Comparison of ENCODE assay signal across 31 mouse cellular contexts in the genomic region with DNA sequence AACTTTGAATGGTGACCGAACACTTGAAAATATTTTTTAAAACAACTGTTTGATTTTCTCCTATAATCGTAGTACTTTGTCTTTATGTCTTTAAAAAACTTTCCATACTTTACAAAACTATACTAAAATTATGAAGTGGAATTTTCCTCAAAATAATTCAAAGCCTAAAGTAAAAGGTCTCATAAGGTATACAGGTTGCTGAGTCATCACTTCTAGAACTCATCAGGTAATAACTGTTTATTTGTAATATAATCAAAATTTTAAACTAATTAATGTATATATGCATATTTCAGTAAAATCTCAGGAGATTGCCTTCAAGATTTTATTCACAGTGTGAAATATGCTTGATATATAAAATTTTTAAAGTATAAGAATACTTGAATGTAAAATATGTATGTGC. TPM values are rescaled to one million over a fixed set of nuclear protein-coding genes. Genes with fewer than 3 reads are reported as not detected.
"Had no signal": no experiment of that assay in that cellular context is flagged by ENCODE, and none has a peak within 500 bp of the region (broad histone marks: within the 10 kb centered on the region; RNA-seq: fewer than 3 reads in every experiment).

No protein-coding gene starts in this region.

- H3K9ac ChIP-seq: limb, embryonic 12.5 days; limb, embryonic 13.5 days; limb, embryonic 15.5 days; liver, embryonic 12.5 days; liver, embryonic 13.5 days; liver, embryonic 14.5 days; liver, embryonic 15.5 days; liver, postnatal 0 days; lung, embryonic 14.5 days; lung, embryonic 15.5 days; midbrain, embryonic 12.5 days; midbrain, embryonic 13.5 days; midbrain, embryonic 15.5 days; neural tube, embryonic 12.5 days had no signal

- H3K36me3 ChIP-seq: limb, embryonic 10.5 days; limb, embryonic 12.5 days; limb, embryonic 13.5 days; limb, embryonic 15.5 days; liver, embryonic 12.5 days; liver, embryonic 13.5 days; liver, embryonic 15.5 days; lung, embryonic 15.5 days; midbrain, embryonic 10.5 days; midbrain, embryonic 12.5 days; midbrain, embryonic 13.5 days; midbrain, embryonic 15.5 days; neural tube, embryonic 12.5 days had no signal

- H3K4me3 ChIP-seq: limb, embryonic 10.5 days; limb, embryonic 12.5 days; limb, embryonic 13.5 days; limb, embryonic 15.5 days; liver, embryonic 12.5 days; liver, embryonic 13.5 days; liver, embryonic 15.5 days; lung, embryonic 15.5 days; megakaryocyte, embryonic 14.5 days; midbrain, embryonic 10.5 days; midbrain, embryonic 12.5 days; midbrain, embryonic 13.5 days; midbrain, embryonic 15.5 days; myocyte; neural tube, embryonic 12.5 days had no signal

- H3K9me3 ChIP-seq: limb, embryonic 10.5 days; limb, embryonic 12.5 days; limb, embryonic 13.5 days; limb, embryonic 15.5 days; liver, embryonic 12.5 days; liver, embryonic 13.5 days; liver, embryonic 15.5 days; lung, embryonic 15.5 days; megakaryocyte, embryonic 14.5 days; midbrain, embryonic 10.5 days; midbrain, embryonic 12.5 days; midbrain, embryonic 13.5 days; midbrain, embryonic 15.5 days; neural tube, embryonic 12.5 days had no signal

- H3K4me1 ChIP-seq: limb, embryonic 10.5 days; limb, embryonic 12.5 days; limb, embryonic 15.5 days; liver, embryonic 12.5 days; liver, embryonic 13.5 days; liver, embryonic 15.5 days; lung, embryonic 15.5 days; megakaryocyte, embryonic 14.5 days; midbrain, embryonic 10.5 days; midbrain, embryonic 12.5 days; midbrain, embryonic 13.5 days; midbrain, embryonic 15.5 days; neural tube, embryonic 12.5 days had no signal

- H3K27me3 ChIP-seq: limb, embryonic 12.5 days; limb, embryonic 13.5 days; limb, embryonic 15.5 days; liver, embryonic 12.5 days; liver, embryonic 13.5 days; liver, embryonic 15.5 days; lung, embryonic 15.5 days; megakaryocyte, embryonic 14.5 days; midbrain, embryonic 12.5 days; midbrain, embryonic 13.5 days; midbrain, embryonic 15.5 days; neural tube, embryonic 12.5 days had no signal

- H3K4me2 ChIP-seq: limb, embryonic 12.5 days; limb, embryonic 13.5 days; limb, embryonic 15.5 days; liver, embryonic 11.5 days; liver, embryonic 12.5 days; liver, embryonic 13.5 days; liver, embryonic 15.5 days; lung, embryonic 14.5 days; lung, embryonic 15.5 days; midbrain, embryonic 11.5 days; midbrain, embryonic 12.5 days; midbrain, embryonic 13.5 days; midbrain, embryonic 15.5 days; neural tube, embryonic 12.5 days had no signal

- DNase-seq: left cerebral cortex, postnatal 4 days; liver; liver, embryonic 13.5 days; liver, postnatal 0 days; lung, adult 2 months; lung, embryonic 14.5 days; lung, postnatal 10 days; lung, postnatal 14 days; lung, postnatal 36 days; lung, postnatal 4 days; midbrain, embryonic 14.5 days had no signal

- H3K27ac ChIP-seq: limb, embryonic 10.5 days; limb, embryonic 12.5 days; limb, embryonic 13.5 days; limb, embryonic 15.5 days; liver, embryonic 12.5 days; liver, embryonic 13.5 days; liver, embryonic 14.5 days; liver, embryonic 15.5 days; lung, embryonic 15.5 days; macrophage; midbrain, embryonic 10.5 days; midbrain, embryonic 12.5 days; midbrain, embryonic 13.5 days; midbrain, embryonic 15.5 days; neural tube, embryonic 12.5 days had no signal

RNA-seq across cellular contexts. Expression of gene Dio2, which starts 52.3 kb away (rescaled TPM):
- total RNA-seq: monocyte, adult 5-6 weeks had no signal
- polyA plus RNA-seq: limb, embryonic 10.5 days; liver, adult 2 months; liver, embryonic 11.5 days had no signal
